ENCODE assay signal across 15 mouse cellular contexts in genomic region chr9:60368516-60368915, GRCm38 (mm10).
A peak's percentile ranks its signal among the peaks of the same experiment; 100 is the strongest.
DNase-seq lines count a peak whose midpoint lies in the region; ATAC-seq and TF ChIP-seq lines count a peak whose summit lies in the region.
"Had no signal": no experiment of that assay in that cellular context is flagged by ENCODE, and none has a peak within 500 bp of the region (broad histone marks: within the 10 kb centered on the region; RNA-seq: fewer than 3 reads in every experiment).

No protein-coding gene starts in this region.

- ATAC-seq in liver, embryonic 13.5 days (ENCODE audit: low read depth) = no peak
- no peak for ATAC-seq in liver, postnatal 0 days
- ATAC-seq in lung, postnatal 0 days = no peak; the same call in 1 of the 2 replicates
- ATAC-seq: forebrain, embryonic 15.5 days; inflammation-experienced regulatory T-cells, adult 6 months had no signal

- TF ChIP-seq CTCF in liver, postnatal 0 days (IDR thresholded peaks at IDR 0.05; ENCODE audit: low read depth) = no peak
- no peak for TF ChIP-seq CTCF in lung, postnatal 0 days (IDR thresholded peaks at IDR 0.05)

- no peak for TF ChIP-seq EP300 in liver, postnatal 0 days (IDR thresholded peaks at IDR 0.05; ENCODE audit: low read depth)
- TF ChIP-seq EP300 in lung, postnatal 0 days (IDR thresholded peaks at IDR 0.05) = no peak

- peak overlapping the region; percentile 32; the same call in 1 of the 2 replicates for H3K27ac ChIP-seq in liver, embryonic 13.5 days
- H3K27ac ChIP-seq in liver, postnatal 0 days (ENCODE audit: low read depth) = no peak overlapping the region
- H3K27ac ChIP-seq in lung, postnatal 0 days (ENCODE audit: low read length) = no peak overlapping the region
- H3K27ac ChIP-seq: forebrain, embryonic 15.5 days; hindbrain, embryonic 13.5 days; kidney, embryonic 15.5 days had no signal

- no peak overlapping the region for H3K4me3 ChIP-seq in liver, embryonic 13.5 days (replicated peaks)
- H3K4me3 ChIP-seq in liver, postnatal 0 days (ENCODE audit: low read depth, low read length) = no peak overlapping the region
- no peak overlapping the region for H3K4me3 ChIP-seq in lung, postnatal 0 days (ENCODE audit: low read depth, low read length)
- H3K4me3 ChIP-seq: forebrain, embryonic 15.5 days; hindbrain, embryonic 13.5 days; kidney, embryonic 15.5 days had no signal

- H3K36me3 ChIP-seq in liver, embryonic 13.5 days = no peaks in the 10 kb centered on the region
- H3K36me3 ChIP-seq in liver, postnatal 0 days (replicated peaks; ENCODE audit: insufficient read depth, low read length) = no peaks in the 10 kb centered on the region
- no peaks in the 10 kb centered on the region for H3K36me3 ChIP-seq in lung, postnatal 0 days (ENCODE audit: insufficient read depth, low read length)
- H3K36me3 ChIP-seq: forebrain, embryonic 15.5 days; hindbrain, embryonic 13.5 days had no signal

- no peak overlapping the region for H3K9ac ChIP-seq in liver, embryonic 13.5 days
- no peak overlapping the region for H3K9ac ChIP-seq in liver, postnatal 0 days (replicated peaks)
- no peak overlapping the region for H3K9ac ChIP-seq in lung, postnatal 0 days (replicated peaks; ENCODE audit: low read depth)
- H3K9ac ChIP-seq: forebrain, embryonic 15.5 days; hindbrain, embryonic 13.5 days; kidney, embryonic 15.5 days had no signal

- H3K9me3 ChIP-seq in liver, embryonic 13.5 days (replicated peaks) = no peaks in the 10 kb centered on the region
- no peaks in the 10 kb centered on the region for H3K9me3 ChIP-seq in liver, postnatal 0 days (ENCODE audit: low read length)
- no peaks in the 10 kb centered on the region for H3K9me3 ChIP-seq in lung, postnatal 0 days (ENCODE audit: low read length)
- H3K9me3 ChIP-seq: forebrain, embryonic 15.5 days; hindbrain, embryonic 13.5 days; kidney, embryonic 15.5 days had no signal

- peaks cover 30% of the 10 kb centered on the region for H3K4me1 ChIP-seq in liver, embryonic 13.5 days (replicated peaks)
- H3K4me1 ChIP-seq in liver, postnatal 0 days (ENCODE audit: insufficient read depth) = no peaks in the 10 kb centered on the region; the same call in 1 of the 2 replicates
- no peaks in the 10 kb centered on the region; the same call in 1 of the 2 replicates for H3K4me1 ChIP-seq in lung, postnatal 0 days (ENCODE audit: insufficient read depth, low read depth, low read length)

- 58% methylated on average over 9 of the region's 9 CpGs for WGBS in liver, embryonic 13.5 days (ENCODE audit: insufficient replicate concordance)
- WGBS in liver, postnatal 0 days (ENCODE audit: insufficient replicate concordance) = 44% methylated on average over 9 of the region's 9 CpGs
- WGBS in lung, postnatal 0 days = 38% methylated on average over 9 of the region's 9 CpGs

- no peak for DNase-seq in liver, embryonic 13.5 days
- DNase-seq in liver, postnatal 0 days = no peak
- peak; percentile 18 for DNase-seq in urinary bladder, postnatal 25 days (ENCODE audit: low spot score)
- DNase-seq in urinary bladder, postnatal 4 days (ENCODE audit: low spot score in 2 of 2) = no peak
- DNase-seq in lung, postnatal 0 days (ENCODE audit: low spot score) = peak; percentile 36
- DNase-seq in embryo, embryonic 9.5 days (ENCODE audit: extremely low spot score) = no peak
- no peak for DNase-seq in right cerebral cortex, postnatal 10 days (ENCODE audit: low spot score in 2 of 2)
- DNase-seq: adrenal gland, adult 2 months; cerebellum, adult 2 months; thymus, postnatal 14 days had no signal

- peak overlapping the region; percentile 39 for H3K4me2 ChIP-seq in liver, embryonic 13.5 days
- H3K4me2 ChIP-seq in liver, postnatal 0 days (ENCODE audit: low read depth, low read length) = no peak overlapping the region
- no peak overlapping the region for H3K4me2 ChIP-seq in lung, postnatal 0 days (replicated peaks; ENCODE audit: low read depth, low read length)
- H3K4me2 ChIP-seq: forebrain, embryonic 15.5 days; heart, embryonic 11.5 days; hindbrain, embryonic 13.5 days; kidney, embryonic 15.5 days had no signal

- 0 out of 2 replicates have a peak, but pooled peaks cover 7% of the 10 kb centered on the region for H3K27me3 ChIP-seq in liver, embryonic 13.5 days
- H3K27me3 ChIP-seq in liver, postnatal 0 days (ENCODE audit: insufficient read depth, low read length) = no peaks in the 10 kb centered on the region
- H3K27me3 ChIP-seq in lung, postnatal 0 days (replicated peaks; ENCODE audit: insufficient read depth, low read length) = no peaks in the 10 kb centered on the region
- H3K27me3 ChIP-seq: forebrain, embryonic 15.5 days; hindbrain, embryonic 13.5 days; kidney, embryonic 15.5 days had no signal

Comparison
In these comparisons a context has a peak if more than half of its experiments do, and no peak if none do; other contexts are left out.
1. DNase-seq: peak in urinary bladder, postnatal 25 days (single experiment) and lung, postnatal 0 days (single experiment); none in liver, embryonic 13.5 days (single experiment), liver, postnatal 0 days (single experiment), urinary bladder, postnatal 4 days (0 of 2), embryo, embryonic 9.5 days (single experiment) and right cerebral cortex, postnatal 10 days (0 of 2).